In the genomic region with DNA sequence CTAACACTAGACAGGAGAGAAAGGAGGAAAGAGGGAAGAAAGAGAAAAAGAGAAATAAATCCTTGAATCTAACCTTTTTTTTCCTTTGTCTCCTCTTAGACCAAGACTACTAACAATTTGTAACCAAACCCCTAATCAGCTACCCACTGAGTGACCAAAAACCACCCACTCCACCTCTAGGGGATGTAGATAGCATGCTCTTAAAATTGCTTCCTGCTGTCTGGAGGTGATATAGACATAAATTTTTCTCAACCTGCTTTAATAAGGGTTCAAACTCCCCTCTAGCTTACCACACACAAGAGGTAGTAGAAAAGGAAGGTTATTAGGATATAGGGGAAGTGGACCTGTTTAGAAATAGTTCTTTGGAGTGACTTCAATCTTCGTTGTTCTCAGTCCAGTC, we compare ENCODE assay signal across 18 mouse cellular contexts. TPM values are rescaled to one million over a fixed set of nuclear protein-coding genes. Genes with fewer than 3 reads are reported as not detected.
"Had no signal": no experiment of that assay in that cellular context is flagged by ENCODE, and none has a peak within 500 bp of the region (broad histone marks: within the 10 kb centered on the region; RNA-seq: fewer than 3 reads in every experiment).

No protein-coding gene starts in this region.

- H3K9ac ChIP-seq: neural tube, embryonic 13.5 days; neural tube, embryonic 15.5 days; stomach, embryonic 15.5 days had no signal

- DNase-seq: retina, postnatal 1 day; right cerebral cortex, adult 18-20 months; right cerebral cortex, postnatal 14 days; right cerebral cortex, postnatal 25 days; right cerebral cortex, postnatal 4 days; spleen, adult 18-20 months; thymus, adult 18-20 months; thymus, adult 2 months; thymus, postnatal 14 days; thymus, postnatal 25 days; thymus, postnatal 36 days; thymus, postnatal 4 days had no signal

- H3K4me3 ChIP-seq: neural tube, embryonic 13.5 days; neural tube, embryonic 15.5 days; stomach, embryonic 15.5 days had no signal

- H3K4me1 ChIP-seq: neural tube, embryonic 13.5 days; neural tube, embryonic 15.5 days; stomach, embryonic 15.5 days had no signal

- H3K9me3 ChIP-seq: neural tube, embryonic 15.5 days; stomach, embryonic 15.5 days had no signal

- H3K27me3 ChIP-seq: neural tube, embryonic 13.5 days; neural tube, embryonic 15.5 days; stomach, embryonic 15.5 days had no signal

- H3K36me3 ChIP-seq: neural tube, embryonic 13.5 days; neural tube, embryonic 15.5 days; stomach, embryonic 15.5 days had no signal

- H3K27ac ChIP-seq: neural tube, embryonic 13.5 days; neural tube, embryonic 15.5 days; stomach, embryonic 15.5 days; stomach, postnatal 0 days had no signal

RNA-seq across cellular contexts. Expression of a gene that starts 14.3 kb away (rescaled TPM):
- polyA plus RNA-seq: neural tube, embryonic 13.5 days; neural tube, embryonic 14.5 days had no signal

RNA-seq across cellular contexts. Expression of a gene that starts 60.0 kb away (rescaled TPM):
- polyA plus RNA-seq: neural tube, embryonic 14.5 days; stomach, embryonic 14.5 days had no signal
